Mouse (Mus musculus): ENCODE results near the gene Cnn3.

DNA sequence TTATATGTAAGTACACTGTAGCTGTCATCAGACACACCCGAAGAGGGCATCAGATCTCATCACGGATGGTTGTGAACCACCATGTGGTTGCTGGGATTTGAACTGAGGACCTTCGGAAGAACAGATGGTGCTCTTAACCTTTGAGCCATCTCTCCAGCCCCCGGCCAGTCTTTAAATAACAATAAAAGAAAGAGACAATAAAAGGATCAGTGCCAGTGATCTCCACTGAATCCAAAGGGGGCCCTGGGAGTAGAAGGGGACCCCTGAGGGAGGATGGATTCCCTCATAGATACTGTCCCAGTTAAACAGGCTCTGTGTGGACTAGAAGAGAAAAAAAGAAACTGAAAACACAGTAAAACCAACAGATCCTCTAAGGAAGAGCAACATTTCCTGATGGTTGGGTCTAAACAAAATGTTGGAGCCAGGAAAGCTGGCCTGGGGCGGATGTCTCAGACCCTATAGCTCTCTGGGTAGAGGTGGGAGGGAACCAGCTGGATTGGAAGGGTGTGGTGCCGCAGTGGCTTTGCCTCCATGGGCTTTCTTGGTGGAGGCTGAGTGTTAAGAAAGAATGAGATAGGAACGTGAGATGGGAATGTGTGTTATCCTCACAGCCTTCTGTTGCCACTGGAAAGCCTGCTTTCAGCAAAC lies 4.1 kb downstream of the Cnn3 start:
- no peak for TF ChIP-seq CTCF (IDR thresholded peaks at IDR 0.05; ENCODE audit: low read depth)
- TF ChIP-seq EP300 (IDR thresholded peaks at IDR 0.05; ENCODE audit: low read depth) = no peak

All from liver, postnatal 0 days (tissue).